Mouse (Mus musculus): ENCODE data around the gene Uck2. TPM values are rescaled to one million over a fixed set of nuclear protein-coding genes. Genes with fewer than 3 reads are reported as not detected.

Uck2 gene
- polyA plus RNA-seq, 1 experiment from 2014 or later, result 83.2 TPM

GRCm38 (mm10) chr1:167220303-167221174 is 64.6 kb downstream of the Uck2 start:
- peak; percentile 68 for ATAC-seq (ENCODE audit: low FRiP score, low read depth)
- Histone ChIP-seq H3K9ac (no peak overlapping the region), H3K4me2 (replicated peaks) (no peak overlapping the region)

GRCm38 (mm10) chr1:167215460-167215859 is 69.7 kb downstream of the Uck2 start:
- WGBS, result 72% methylated on average over 3 of the region's 3 CpGs
- H3K4me3 ChIP-seq, result no peak overlapping the region

More at GRCm38 (mm10) chr1:167220303-167221174, 64.6 kb downstream of the Uck2 start:
- 2% methylated on average over 5 of the region's 5 CpGs for WGBS
- no peaks in the 10 kb centered on the region for H3K9me3 ChIP-seq
- H3K4me3 ChIP-seq, result no peak overlapping the region
- peaks cover 25% of the 10 kb centered on the region for H3K36me3 ChIP-seq
- no peaks in the 10 kb centered on the region for H3K4me1 ChIP-seq
- no peak overlapping the region for H3K27ac ChIP-seq
- no peaks in the 10 kb centered on the region for H3K27me3 ChIP-seq

GRCm38 (mm10) chr1:167212710-167213109 is 72.4 kb downstream of the Uck2 start:
- H3K27me3 ChIP-seq, result no peaks in the 10 kb centered on the region
- H3K4me3 ChIP-seq, result no peak overlapping the region
- no peaks in the 10 kb centered on the region for H3K4me1 ChIP-seq
- no peak overlapping the region for H3K9ac ChIP-seq
- no peak overlapping the region for H3K27ac ChIP-seq
- WGBS, result 96% methylated on average over 1 of the region's 1 CpGs
- ATAC-seq (ENCODE audit: low FRiP score, low read depth), result no peak
- no peaks in the 10 kb centered on the region for H3K36me3 ChIP-seq
- H3K9me3 ChIP-seq, result no peaks in the 10 kb centered on the region
- H3K4me2 ChIP-seq (replicated peaks), result no peak overlapping the region

More at GRCm38 (mm10) chr1:167215460-167215859, 69.7 kb downstream of the Uck2 start:
- H3K27ac ChIP-seq, result no peak overlapping the region
- H3K9ac ChIP-seq, result no peak overlapping the region
- H3K4me2 ChIP-seq (replicated peaks), result no peak overlapping the region
- H3K27me3 ChIP-seq, result no peaks in the 10 kb centered on the region
- H3K4me1 ChIP-seq, result no peaks in the 10 kb centered on the region
- no peaks in the 10 kb centered on the region for H3K36me3 ChIP-seq
- no peaks in the 10 kb centered on the region for H3K9me3 ChIP-seq
- no peak for ATAC-seq (ENCODE audit: low FRiP score, low read depth)

- Histone ChIP-seq H3K9ac (no peak overlapping the region), H3K36me3 (no peaks in the 10 kb centered on the region), H3K4me1 (no peaks in the 10 kb centered on the region), H3K27ac (no peak overlapping the region), H3K9me3 (no peaks in the 10 kb centered on the region), H3K4me2 (replicated peaks) (no peak overlapping the region), H3K4me3 (no peak overlapping the region), H3K27me3 (no peaks in the 10 kb centered on the region)
- peak; percentile 54 for ATAC-seq (ENCODE audit: low FRiP score, low read depth)
- WGBS, result 27% methylated on average over 7 of the region's 7 CpGs
These were observed 73.0 kb downstream of the Uck2 start for GRCm38 (mm10) chr1:167211979-167212614.

GRCm38 (mm10) chr1:167208816-167209215 is 76.3 kb downstream of the Uck2 start:
- 61% methylated on average over 4 of the region's 4 CpGs for WGBS
- H3K4me1 ChIP-seq, result no peaks in the 10 kb centered on the region
- no peak for ATAC-seq (ENCODE audit: low FRiP score, low read depth)
- no peaks in the 10 kb centered on the region for H3K27me3 ChIP-seq
- H3K27ac ChIP-seq, result no peak overlapping the region
- H3K9me3 ChIP-seq, result no peaks in the 10 kb centered on the region
- H3K9ac ChIP-seq, result no peak overlapping the region
- H3K4me2 ChIP-seq (replicated peaks), result no peak overlapping the region
- H3K4me3 ChIP-seq, result no peak overlapping the region
- H3K36me3 ChIP-seq, result no peaks in the 10 kb centered on the region

- H3K9me3 ChIP-seq, result no peaks in the 10 kb centered on the region
- H3K4me3 ChIP-seq, result no peak overlapping the region
- H3K4me2 ChIP-seq (replicated peaks), result no peak overlapping the region
- H3K36me3 ChIP-seq, result no peaks in the 10 kb centered on the region
- WGBS, result 63% methylated on average over 8 of the region's 8 CpGs
- H3K9ac ChIP-seq, result no peak overlapping the region
- H3K27ac ChIP-seq, result no peak overlapping the region
- H3K27me3 ChIP-seq, result no peaks in the 10 kb centered on the region
- H3K4me1 ChIP-seq, result no peaks in the 10 kb centered on the region
- ATAC-seq (ENCODE audit: low FRiP score, low read depth), result no peak
These were observed 79.9 kb downstream of the Uck2 start for GRCm38 (mm10) chr1:167205177-167205750.

- 88% methylated on average over 1 of the region's 1 CpGs for WGBS
- ATAC-seq (ENCODE audit: low FRiP score, low read depth), result no peak
- H3K9ac ChIP-seq, result no peak overlapping the region
These were observed 80.7 kb downstream of the Uck2 start for GRCm38 (mm10) chr1:167204421-167204820.

GRCm38 (mm10) chr1:167194766-167195165 is 90.4 kb downstream of the Uck2 start:
- ATAC-seq (ENCODE audit: low FRiP score, low read depth), result no peak
- Histone ChIP-seq H3K27ac (no peak overlapping the region), H3K36me3 (no peaks in the 10 kb centered on the region), H3K27me3 (peaks cover 7% of the 10 kb centered on the region; the same call in 1 of the 2 replicates), H3K9ac (no peak overlapping the region), H3K4me3 (no peak overlapping the region), H3K4me2 (replicated peaks) (no peak overlapping the region), H3K9me3 (no peaks in the 10 kb centered on the region), H3K4me1 (no peaks in the 10 kb centered on the region)
- 26% methylated on average over 8 of the region's 8 CpGs for WGBS

More at GRCm38 (mm10) chr1:167204421-167204820, 80.7 kb downstream of the Uck2 start:
- Histone ChIP-seq H3K27me3 (no peaks in the 10 kb centered on the region), H3K9me3 (no peaks in the 10 kb centered on the region), H3K4me3 (no peak overlapping the region), H3K4me2 (replicated peaks) (no peak overlapping the region), H3K36me3 (no peaks in the 10 kb centered on the region), H3K27ac (no peak overlapping the region), H3K4me1 (no peaks in the 10 kb centered on the region)

- no peak overlapping the region for H3K27ac ChIP-seq
- H3K36me3 ChIP-seq, result no peaks in the 10 kb centered on the region
- H3K4me3 ChIP-seq, result no peak overlapping the region
- H3K9me3 ChIP-seq, result no peaks in the 10 kb centered on the region
- no peak overlapping the region for H3K4me2 ChIP-seq (replicated peaks)
- no peak for ATAC-seq (ENCODE audit: low FRiP score, low read depth)
- H3K9ac ChIP-seq, result no peak overlapping the region
- H3K4me1 ChIP-seq, result no peaks in the 10 kb centered on the region
- WGBS, result 16% methylated on average over 5 of the region's 5 CpGs
- peaks cover 14% of the 10 kb centered on the region; the same call in 1 of the 2 replicates for H3K27me3 ChIP-seq
These were observed 97.3 kb downstream of the Uck2 start for GRCm38 (mm10) chr1:167187791-167188190.

- Histone ChIP-seq H3K4me2 (replicated peaks) (no peak overlapping the region), H3K36me3 (no peaks in the 10 kb centered on the region), H3K27me3 (0 out of 2 replicates have a peak, but pooled peaks cover under 1% of the 10 kb centered on the region), H3K9ac (no peak overlapping the region), H3K27ac (no peak overlapping the region), H3K9me3 (no peaks in the 10 kb centered on the region), H3K4me3 (no peak overlapping the region), H3K4me1 (peaks cover 6% of the 10 kb centered on the region)
- WGBS, result 20% methylated on average over 9 of the region's 9 CpGs
- no peak for ATAC-seq (ENCODE audit: low FRiP score, low read depth)
These were observed 103.1 kb downstream of the Uck2 start for GRCm38 (mm10) chr1:167181919-167182616.

Data from limb, embryonic 13.5 days (tissue).